Mouse (Mus musculus) layer of hippocampus, postnatal 36 days (tissue): ENCODE measurements at regions not wholly inside any gene's neighbourhood (a gene's known extent, or its start where the extent isn't known, plus 50 kb on each side); places are given as distances from the start of the nearest gene placed in this dataset.
A peak's percentile ranks its signal among the peaks of the same experiment; 100 is the strongest.
"Not testable (repeated sequence)": the region's sequence is repeated elsewhere in the genome, so short reads cannot be mapped to it uniquely, and the experiment has no call there.

Source experiments
- DNase-seq, 2 experiments: peaks; one replicate each; pipeline ENCODE4 v3.0.0; 2022

- no peak for DNase-seq
These were observed 200.4 kb upstream of the Nhs start for GRCm38 (mm10) chrX:162359767-162360545.

GRCm38 (mm10) chrX:162348341-162348740 lies 188.8 kb upstream of the Nhs start:
- DNase-seq: no peak

- DNase-seq: no peak
These were observed 188.4 kb upstream of the Nhs start for GRCm38 (mm10) chrX:162347886-162348285.

GRCm38 (mm10) chrX:162345497-162346143 lies 186.1 kb upstream of the Nhs start:
- DNase-seq: no peak

GRCm38 (mm10) chrX:162332121-162332520 lies 172.6 kb upstream of the Nhs start:
- no peak for DNase-seq

- DNase-seq: no peak
These were observed 148.1 kb upstream of the Nhs start for GRCm38 (mm10) chrX:162307646-162308045.

GRCm38 (mm10) chrX:162304145-162304544 lies 144.6 kb upstream of the Nhs start:
- DNase-seq: no peak

- DNase-seq: no peak
These were observed 143.3 kb upstream of the Nhs start for GRCm38 (mm10) chrX:162302788-162303187.

- DNase-seq: no peak
These were observed 131.7 kb upstream of the Nhs start for GRCm38 (mm10) chrX:162291234-162291633.

GRCm38 (mm10) chrX:162286155-162286554 lies 126.6 kb upstream of the Nhs start:
- DNase-seq: not testable (repeated sequence)

GRCm38 (mm10) chrX:162284252-162284651 lies 124.7 kb upstream of the Nhs start:
- DNase-seq: no peak

GRCm38 (mm10) chrX:162282690-162283089 lies 123.2 kb upstream of the Nhs start:
- DNase-seq: no peak

GRCm38 (mm10) chrX:162278834-162279708 lies 119.5 kb upstream of the Nhs start:
- peak; percentile 6 to 26 for DNase-seq

- DNase-seq: no peak
These were observed 115.1 kb upstream of the Nhs start for GRCm38 (mm10) chrX:162274581-162274980.

- DNase-seq: no peak
These were observed 111.7 kb upstream of the Nhs start for GRCm38 (mm10) chrX:162271189-162271588.

- DNase-seq: no peak
These were observed 109.4 kb upstream of the Nhs start for GRCm38 (mm10) chrX:162268918-162269317.

- DNase-seq: no peak
These were observed 108.6 kb upstream of the Nhs start for GRCm38 (mm10) chrX:162268112-162268511.

- DNase-seq: no peak
These were observed 108.1 kb upstream of the Nhs start for GRCm38 (mm10) chrX:162267679-162268078.

GRCm38 (mm10) chrX:162266769-162267168 lies 107.2 kb upstream of the Nhs start:
- no peak for DNase-seq

- DNase-seq: no peak
These were observed 97.9 kb upstream of the Nhs start for GRCm38 (mm10) chrX:162257398-162257797.

- no peak for DNase-seq
These were observed 96.3 kb upstream of the Nhs start for GRCm38 (mm10) chrX:162255873-162256272.

- no peak for DNase-seq
These were observed 81.8 kb upstream of the Nhs start for GRCm38 (mm10) chrX:162241291-162241690.

- DNase-seq: no peak
These were observed 76.0 kb upstream of the Nhs start for GRCm38 (mm10) chrX:162235552-162235951.
